Mouse (Mus musculus): Measurements from ENCODE around the gene Atl1. TPM values are rescaled to one million over a fixed set of nuclear protein-coding genes. Genes with fewer than 3 reads are reported as not detected.

Atl1 gene
- polyA plus RNA-seq, 1 experiment, result 54.4 TPM

- Histone ChIP-seq H3K4me1 (ENCODE audit: control insufficient read depth, insufficient read depth, low read length) (no peaks in the 10 kb centered on the region), H3K4me3 (ENCODE audit: control insufficient read depth, low read depth, low read length) (no peak overlapping the region), H3K27ac (ENCODE audit: control insufficient read depth, insufficient read depth, low read depth, low read length) (no peak overlapping the region), H3K36me3 (ENCODE audit: control insufficient read depth, insufficient read depth, low read length) (peaks cover 1% of the 10 kb centered on the region), H3K27me3 (ENCODE audit: control insufficient read depth, insufficient read depth, low read length) (no peaks in the 10 kb centered on the region)
- no peak for TF ChIP-seq POLR2A (IDR thresholded peaks at IDR 0.05; ENCODE audit: control insufficient read depth, low read depth, low read length)
- no peak for TF ChIP-seq CTCF (IDR thresholded peaks at IDR 0.05; ENCODE audit: control insufficient read depth, insufficient read depth, insufficient replicate concordance, low read depth, low read length)
These were observed 46.9 kb downstream of the Atl1 start for GRCm38 (mm10) chr12:69939291-69939690.

- H3K36me3 ChIP-seq (ENCODE audit: control insufficient read depth, insufficient read depth, low read length), result no peaks in the 10 kb centered on the region; the same call in none of the 2 replicates
- H3K27me3 ChIP-seq (ENCODE audit: control insufficient read depth, insufficient read depth, low read length), result no peaks in the 10 kb centered on the region
- H3K27ac ChIP-seq (ENCODE audit: control insufficient read depth, insufficient read depth, low read depth, low read length), result no peak overlapping the region
- no peak overlapping the region for H3K4me3 ChIP-seq (ENCODE audit: control insufficient read depth, low read depth, low read length)
- TF ChIP-seq CTCF (IDR thresholded peaks at IDR 0.05; ENCODE audit: control insufficient read depth, insufficient read depth, insufficient replicate concordance, low read depth, low read length), result no peak
- no peak for TF ChIP-seq POLR2A (IDR thresholded peaks at IDR 0.05; ENCODE audit: control insufficient read depth, low read depth, low read length)
- H3K4me1 ChIP-seq (ENCODE audit: control insufficient read depth, insufficient read depth, low read length), result no peaks in the 10 kb centered on the region
These were observed 49.4 kb downstream of the Atl1 start for GRCm38 (mm10) chr12:69941655-69942329.

GRCm38 (mm10) chr12:69945861-69946260 lies 53.4 kb downstream of the Atl1 start:
- peak overlapping the region; percentile 85 for H3K4me3 ChIP-seq (ENCODE audit: control insufficient read depth, low read depth, low read length)
- no peaks in the 10 kb centered on the region; the same call in 1 of the 2 replicates for H3K36me3 ChIP-seq (ENCODE audit: control insufficient read depth, insufficient read depth, low read length)
- H3K4me1 ChIP-seq (ENCODE audit: control insufficient read depth, insufficient read depth, low read length), result no peaks in the 10 kb centered on the region
- peak overlapping the region; percentile 71 for H3K27ac ChIP-seq (ENCODE audit: control insufficient read depth, insufficient read depth, low read depth, low read length)
- H3K27me3 ChIP-seq (ENCODE audit: control insufficient read depth, insufficient read depth, low read length), result no peaks in the 10 kb centered on the region
- no peak for TF ChIP-seq CTCF (IDR thresholded peaks at IDR 0.05; ENCODE audit: control insufficient read depth, insufficient read depth, insufficient replicate concordance, low read depth, low read length)
- TF ChIP-seq POLR2A (IDR thresholded peaks at IDR 0.05; ENCODE audit: control insufficient read depth, low read depth, low read length), result no peak; the same call in 1 of the 2 replicates

GRCm38 (mm10) chr12:69947502-69947901 lies 55.1 kb downstream of the Atl1 start:
- Histone ChIP-seq H3K4me1 (ENCODE audit: control insufficient read depth, insufficient read depth, low read length) (no peaks in the 10 kb centered on the region), H3K27ac (ENCODE audit: control insufficient read depth, insufficient read depth, low read depth, low read length) (no peak overlapping the region), H3K27me3 (ENCODE audit: control insufficient read depth, insufficient read depth, low read length) (no peaks in the 10 kb centered on the region), H3K4me3 (ENCODE audit: control insufficient read depth, low read depth, low read length) (peak overlapping the region; percentile 88), H3K36me3 (ENCODE audit: control insufficient read depth, insufficient read depth, low read length) (no peaks in the 10 kb centered on the region; the same call in 1 of the 2 replicates)
- TF ChIP-seq POLR2A (IDR thresholded peaks at IDR 0.05; ENCODE audit: control insufficient read depth, low read depth, low read length) (no peak), CTCF (IDR thresholded peaks at IDR 0.05; ENCODE audit: control insufficient read depth, insufficient read depth, insufficient replicate concordance, low read depth, low read length) (no peak)

DNA sequence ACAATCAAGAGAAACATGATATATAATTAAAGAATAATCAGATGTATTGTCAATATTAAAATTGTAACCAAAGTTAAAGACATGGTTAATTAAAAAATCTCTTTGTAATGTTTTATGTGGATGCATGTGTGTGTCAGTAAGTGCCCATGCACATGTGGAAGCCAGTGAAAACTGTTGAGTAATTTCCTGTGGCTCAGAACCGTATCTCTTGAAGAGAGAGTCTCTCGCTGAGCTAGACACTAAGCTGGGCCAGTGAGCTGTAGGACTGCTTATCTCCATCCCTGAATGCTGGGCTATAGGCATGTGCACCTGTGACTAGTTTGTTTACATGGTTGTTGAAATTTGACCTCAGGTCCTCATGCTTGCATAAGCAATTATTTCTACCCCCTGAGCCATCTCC lies 65.0 kb downstream of the Atl1 start:
- Histone ChIP-seq H3K27me3 (ENCODE audit: control insufficient read depth, insufficient read depth, low read length) (no peaks in the 10 kb centered on the region), H3K27ac (ENCODE audit: control insufficient read depth, insufficient read depth, low read depth, low read length) (no peak overlapping the region), H3K4me3 (ENCODE audit: control insufficient read depth, low read depth, low read length) (no peak overlapping the region), H3K4me1 (ENCODE audit: control insufficient read depth, insufficient read depth, low read length) (no peaks in the 10 kb centered on the region), H3K36me3 (ENCODE audit: control insufficient read depth, insufficient read depth, low read length) (no peaks in the 10 kb centered on the region)
- no peak for TF ChIP-seq CTCF (IDR thresholded peaks at IDR 0.05; ENCODE audit: control insufficient read depth, insufficient read depth, insufficient replicate concordance, low read depth, low read length)
- TF ChIP-seq POLR2A (IDR thresholded peaks at IDR 0.05; ENCODE audit: control insufficient read depth, low read depth, low read length), result no peak

DNA sequence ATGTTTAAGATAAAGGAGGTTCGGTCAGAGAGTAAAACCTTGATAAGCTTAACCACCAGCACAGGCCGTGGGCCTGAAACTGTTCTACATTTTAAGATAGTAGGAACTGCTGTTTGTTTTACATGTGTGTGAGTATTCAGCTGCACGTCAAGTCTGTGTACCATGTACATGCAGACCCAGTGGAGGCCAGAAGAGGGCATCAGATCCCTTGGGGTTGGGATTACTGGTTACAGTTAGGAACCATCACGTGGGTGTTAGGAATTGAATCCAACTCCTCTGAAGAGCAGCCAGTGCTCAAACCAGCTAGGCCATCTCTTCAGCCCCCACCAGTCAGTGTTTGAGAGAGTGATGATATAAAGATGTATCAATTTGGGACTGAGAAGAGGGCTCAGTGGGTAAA lies 70.1 kb downstream of the Atl1 start:
- no peaks in the 10 kb centered on the region; the same call in 1 of the 2 replicates for H3K36me3 ChIP-seq (ENCODE audit: control insufficient read depth, insufficient read depth, low read length)

DNA sequence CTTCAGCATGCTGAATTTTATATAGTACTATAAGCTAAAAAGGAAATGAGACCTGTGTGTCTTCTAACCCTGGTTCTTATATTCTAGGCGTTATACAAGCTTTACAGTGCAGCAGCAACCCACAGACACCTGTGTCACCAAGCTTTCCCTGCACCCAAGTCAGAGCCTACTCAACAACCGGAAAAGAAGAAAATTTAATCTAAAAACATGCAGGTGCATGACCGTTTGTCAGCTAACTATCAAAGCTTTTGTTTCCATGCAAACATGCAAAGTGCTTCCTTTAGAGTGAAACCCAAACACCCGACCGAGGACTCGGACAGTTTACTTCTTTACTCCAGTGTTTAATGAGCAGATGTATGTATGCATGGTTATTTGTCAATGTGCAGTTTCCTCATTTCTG lies 70.7 kb downstream of the Atl1 start:
- TF ChIP-seq CTCF (IDR thresholded peaks at IDR 0.05; ENCODE audit: control insufficient read depth, insufficient read depth, insufficient replicate concordance, low read depth, low read length) (no peak), POLR2A (IDR thresholded peaks at IDR 0.05; ENCODE audit: control insufficient read depth, low read depth, low read length) (no peak)
- H3K36me3 ChIP-seq (ENCODE audit: control insufficient read depth, insufficient read depth, low read length), result no peaks in the 10 kb centered on the region; the same call in 1 of the 2 replicates

More for the DNA sequence above, 70.1 kb downstream of the Atl1 start:
- Histone ChIP-seq H3K4me1 (ENCODE audit: control insufficient read depth, insufficient read depth, low read length) (no peaks in the 10 kb centered on the region), H3K4me3 (ENCODE audit: control insufficient read depth, low read depth, low read length) (no peak overlapping the region), H3K27me3 (ENCODE audit: control insufficient read depth, insufficient read depth, low read length) (no peaks in the 10 kb centered on the region), H3K27ac (ENCODE audit: control insufficient read depth, insufficient read depth, low read depth, low read length) (no peak overlapping the region)
- 0 out of 2 replicates have a peak, but pooled peaks have one; percentile 12 for TF ChIP-seq CTCF (IDR thresholded peaks at IDR 0.05; ENCODE audit: control insufficient read depth, insufficient read depth, insufficient replicate concordance, low read depth, low read length)
- no peak for TF ChIP-seq POLR2A (IDR thresholded peaks at IDR 0.05; ENCODE audit: control insufficient read depth, low read depth, low read length)

More for the DNA sequence above, 70.7 kb downstream of the Atl1 start:
- Histone ChIP-seq H3K4me3 (ENCODE audit: control insufficient read depth, low read depth, low read length) (no peak overlapping the region), H3K27me3 (ENCODE audit: control insufficient read depth, insufficient read depth, low read length) (no peaks in the 10 kb centered on the region), H3K27ac (ENCODE audit: control insufficient read depth, insufficient read depth, low read depth, low read length) (no peak overlapping the region), H3K4me1 (ENCODE audit: control insufficient read depth, insufficient read depth, low read length) (no peaks in the 10 kb centered on the region)
